Mouse (Mus musculus): ENCODE results near the gene Gins1.

DNA sequence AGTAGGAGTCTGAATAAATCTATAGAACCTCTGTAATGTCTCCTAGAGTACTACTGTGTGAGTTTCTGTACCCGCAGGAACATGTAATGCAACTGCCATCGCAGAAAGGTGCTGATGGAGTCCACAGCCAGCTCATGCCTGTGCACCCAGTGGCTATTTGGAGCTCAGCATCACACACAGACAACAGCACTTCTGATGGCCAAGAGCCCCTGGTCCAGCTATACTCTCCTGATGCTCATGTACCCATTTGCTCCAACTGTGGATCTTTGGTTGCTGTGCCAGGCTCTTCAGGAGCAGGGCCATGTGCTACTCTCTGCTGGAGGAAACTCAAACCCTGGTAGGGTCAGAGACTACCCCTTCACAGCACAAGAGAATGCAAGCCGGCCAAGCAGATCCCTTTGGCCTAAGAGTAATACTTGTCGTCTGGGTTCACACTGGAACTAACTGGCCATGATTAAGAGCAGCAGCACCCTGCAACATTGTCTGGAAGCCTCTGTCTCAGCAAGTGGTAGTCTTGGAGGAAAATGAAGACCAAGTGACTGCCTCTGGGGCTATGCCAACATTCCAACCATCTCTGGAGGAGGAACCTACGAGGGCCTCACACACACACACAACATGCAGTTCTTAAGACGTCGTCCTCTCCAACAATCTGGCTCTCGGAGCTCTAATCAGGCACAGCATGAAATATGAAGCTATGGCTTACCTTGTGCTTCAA, 68.4 kb downstream of the Gins1 start:
- TF ChIP-seq CTCF (IDR thresholded peaks at IDR 0.05; ENCODE audit: borderline replicate concordance, insufficient read depth, low read length), result no peak
- no peak for TF ChIP-seq POLR2A (IDR thresholded peaks at IDR 0.05; ENCODE audit: low read depth, low read length)

All from embryonic fibroblast, embryonic 13.5 days (primary cell).